Comparison of ENCODE assay signal across 8 mouse cellular contexts in the genomic region with DNA sequence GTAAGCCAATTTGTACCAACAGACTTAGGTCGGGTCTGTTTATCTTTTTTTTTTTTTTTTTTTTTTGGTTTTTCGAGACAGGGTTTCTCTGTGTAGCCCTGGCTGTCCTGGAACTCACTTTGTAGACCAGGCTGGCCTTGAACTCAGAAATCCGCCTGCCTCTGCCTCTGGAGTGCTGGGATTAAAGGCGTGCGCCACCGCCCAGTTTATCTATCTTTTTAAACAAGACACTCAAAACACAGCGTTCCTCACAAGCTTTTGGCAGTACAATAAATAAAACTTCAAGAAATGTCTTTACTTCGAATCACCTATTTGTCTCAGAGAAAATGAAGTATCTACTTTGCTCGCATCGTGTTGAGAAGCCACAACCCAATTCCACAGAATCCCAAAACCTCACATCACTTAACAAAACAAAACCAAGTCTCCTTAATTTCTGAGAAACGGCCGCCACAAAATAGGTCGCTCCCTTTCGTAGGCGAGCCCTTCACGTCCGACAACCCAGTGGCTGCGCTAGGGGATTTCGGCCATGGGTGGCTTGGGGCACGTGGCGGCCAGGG. TPM values are rescaled to one million over a fixed set of nuclear protein-coding genes. Genes with fewer than 3 reads are reported as not detected.
A peak's percentile ranks its signal among the peaks of the same experiment; 100 is the strongest.
DNase-seq lines count a peak whose midpoint lies in the region; ATAC-seq and TF ChIP-seq lines count a peak whose summit lies in the region.

No protein-coding gene starts in this region.

- H3K27ac ChIP-seq in limb, embryonic 12.5 days = peak overlapping the region; percentile 100
- H3K27ac ChIP-seq in olfactory bulb, adult 2 months (ENCODE audit: insufficient read depth, low read depth, low read length) = 0 out of 2 replicates have a peak overlapping the region, but pooled peaks have one; percentile 31

- WGBS in limb, embryonic 12.5 days = 31% methylated on average over 21 of the region's 21 CpGs
- 27% methylated on average over 21 of the region's 21 CpGs for WGBS in olfactory bulb, adult 2 months

- TF ChIP-seq CTCF in olfactory bulb, adult 2 months (IDR thresholded peaks at IDR 0.05; ENCODE audit: insufficient read depth, low read depth, low read length) = no peak

- H3K4me1 ChIP-seq in megakaryocyte, embryonic 14.5 days = peaks cover 9% of the 10 kb centered on the region; the same call in 1 of the 2 replicates
- H3K4me1 ChIP-seq in limb, embryonic 12.5 days (replicated peaks) = no peaks in the 10 kb centered on the region; the same call in 1 of the 2 replicates
- no peaks in the 10 kb centered on the region for H3K4me1 ChIP-seq in olfactory bulb, adult 2 months (ENCODE audit: control insufficient read depth, insufficient read depth, low read length)

- DNase-seq in urinary bladder, postnatal 10 days (ENCODE audit: low spot score) = no peak
- no peak for DNase-seq in cerebellum, adult 9-11 months
- DNase-seq in layer of hippocampus, postnatal 36 days = no peak

- H3K9me3 ChIP-seq in megakaryocyte, embryonic 14.5 days = no peaks in the 10 kb centered on the region
- H3K9me3 ChIP-seq in limb, embryonic 12.5 days = no peaks in the 10 kb centered on the region

- H3K4me2 ChIP-seq in limb, embryonic 12.5 days = peak overlapping the region; percentile 77

- peaks cover 11% of the 10 kb centered on the region for H3K36me3 ChIP-seq in megakaryocyte, embryonic 14.5 days (replicated peaks; ENCODE audit: low read length)
- peaks cover 13% of the 10 kb centered on the region for H3K36me3 ChIP-seq in limb, embryonic 12.5 days

- peak overlapping the region; percentile 94 for H3K9ac ChIP-seq in limb, embryonic 12.5 days (replicated peaks)

- no peak for TF ChIP-seq POLR2A in olfactory bulb, adult 2 months (IDR thresholded peaks at IDR 0.05; ENCODE audit: insufficient read depth, low read depth, low read length)

- H3K27me3 ChIP-seq in megakaryocyte, embryonic 14.5 days (replicated peaks) = no peaks in the 10 kb centered on the region
- H3K27me3 ChIP-seq in limb, embryonic 12.5 days = no peaks in the 10 kb centered on the region

- H3K4me3 ChIP-seq in megakaryocyte, embryonic 14.5 days (replicated peaks) = peak overlapping the region; percentile 98
- peak overlapping the region; percentile 93 for H3K4me3 ChIP-seq in limb, embryonic 12.5 days (replicated peaks)
- H3K4me3 ChIP-seq in olfactory bulb, adult 2 months (ENCODE audit: insufficient read depth, low read depth, low read length) = peak overlapping the region; percentile 94

- no peak for ATAC-seq in megakaryocyte, adult 5-6 weeks (ENCODE audit: poor library complexity, severe bottlenecking)
- peak; percentile 66 for ATAC-seq in erythroblast, adult 5-6 weeks (replicated peaks; ENCODE audit: low FRiP score, poor library complexity, severe bottlenecking)
- ATAC-seq in limb, embryonic 12.5 days (ENCODE audit: insufficient number of reproducible peaks, insufficient read depth, low FRiP score, low TSS enrichment, low read depth) = no peak

RNA-seq across cellular contexts. Expression of a gene that starts 0.8 kb away (rescaled TPM):
- 2.8 and 3.0 TPM in 2 replicates for polyA plus RNA-seq in megakaryocyte, embryonic 14.5 days (2012; ENCODE audit: insufficient read depth, low replicate concordance)
- total RNA-seq in megakaryocyte, adult 5-6 weeks (2015) = 75.5 and 86.8 TPM in 2 replicates
- 64.6 and 77.2 TPM in 2 replicates for total RNA-seq in megakaryocyte, adult 5-6 weeks (2017)
- 30.6 and 40.1 TPM in 2 replicates for total RNA-seq in erythroblast, adult 5-6 weeks (2015; ENCODE audit: low replicate concordance)
- total RNA-seq in erythroblast, adult 5-6 weeks (2017; ENCODE audit: low replicate concordance) = 42.0 and 55.1 TPM in 2 replicates
- 30.1 and 31.7 TPM in 2 replicates for polyA plus RNA-seq in limb, embryonic 12.5 days (2016; fragmentation: Nextera tagmentation; extraction: Ambion mirVana)
- polyA plus RNA-seq in olfactory bulb, adult 2 months (2012; ENCODE audit: insufficient read depth, insufficient read length, low replicate concordance, missing spikeins) = 192 TPM in 1 of 2 replicates, not detected in the other
- total RNA-seq in layer of hippocampus, postnatal 36 days (2021) = 10 to 100 TPM; 39.1 to 41.2 TPM

RNA-seq across cellular contexts. Expression of a gene that starts 29.9 kb away (rescaled TPM):
- polyA plus RNA-seq in megakaryocyte, embryonic 14.5 days (2012; ENCODE audit: insufficient read depth, low replicate concordance) = 2.4 TPM in 1 of 2 replicates, not detected in the other
- total RNA-seq in megakaryocyte, adult 5-6 weeks (2015) = 17.9 and 22.9 TPM in 2 replicates
- total RNA-seq in megakaryocyte, adult 5-6 weeks (2017) = 51.6 and 74.4 TPM in 2 replicates
- 2.3 and 15.0 TPM in 2 replicates for total RNA-seq in erythroblast, adult 5-6 weeks (2015; ENCODE audit: low replicate concordance)
- 13.4 and 17.3 TPM in 2 replicates for total RNA-seq in erythroblast, adult 5-6 weeks (2017; ENCODE audit: low replicate concordance)
- 72.0 and 74.4 TPM in 2 replicates for polyA plus RNA-seq in limb, embryonic 12.5 days (2016; fragmentation: Nextera tagmentation; extraction: Ambion mirVana)
- polyA plus RNA-seq in olfactory bulb, adult 2 months (2012; ENCODE audit: insufficient read depth, insufficient read length, low replicate concordance, missing spikeins) = not detected in 2 replicates
- total RNA-seq in layer of hippocampus, postnatal 36 days (2021) = 10 to 100 TPM; 30.9 to 35.7 TPM
